Mouse (Mus musculus): ENCODE data around the gene P2rx5.

- TF ChIP-seq CTCF (IDR thresholded peaks at IDR 0.05 in 2 of 3, conservative IDR thresholded peaks at IDR 0.05 in 1 of 3; ENCODE audit: control insufficient read depth in 1 of 3, insufficient read depth in 1 of 3, low read depth in 2 of 3, low read length in 3 of 3, poor library complexity in 1 of 3, severe bottlenecking in 1 of 3) (peak in 2 of 3 experiments; percentile 38 to 47; a peak in 4 of 6 replicates), NELFE (IDR thresholded peaks at IDR 0.05; ENCODE audit: low read depth, low read length) (no peak), POLR2AphosphoS2 (IDR thresholded peaks at IDR 0.05; ENCODE audit: low read length) (no peak), CHD2 (IDR thresholded peaks at IDR 0.05; ENCODE audit: low read length) (no peak), EP300 (IDR thresholded peaks at IDR 0.05; ENCODE audit: low read depth in 1 of 2, low read length in 2 of 2) (no peak), E2F4 (IDR thresholded peaks at IDR 0.05; ENCODE audit: borderline replicate concordance, low read depth, low read length) (no peak), ETS1 (IDR thresholded peaks at IDR 0.05; ENCODE audit: low read depth, low read length) (no peak), RCOR1 (IDR thresholded peaks at IDR 0.05; ENCODE audit: low read depth, low read length) (no peak), ZKSCAN1 (IDR thresholded peaks at IDR 0.05; ENCODE audit: low read depth, low read length) (no peak)
These were observed 41.4 kb downstream of the P2rx5 start for GRCm38 (mm10) chr11:73201597-73201996.

Data from MEL (cell line).